Mouse (Mus musculus) brain, adult 2 months (tissue): ENCODE measurements around the gene Lcn8.

ENCODE experiments used
- DNase-seq: peaks from one replicate; pipeline ENCODE4 v3.0.0; 2011; ENCODE audit warnings: low read depth, low spot score

Lcn8 gene

GRCm38 (mm10) chr2:25652902-25653301, at the start of gene Lcn8:
Lcn8 (plus strand) TSS chr2:25653120.
- no peak for DNase-seq

- peak; percentile 94 for DNase-seq
Observed at GRCm38 (mm10) chr2:25607761-25608622, 44.9 kb upstream of the Lcn8 start, which contains the start of gene Rabl6. Rabl6 (minus strand) TSS chr2:25608521.

- no peak for DNase-seq
Observed at GRCm38 (mm10) chr2:25608671-25609070, 44.2 kb upstream of the Lcn8 start.

- no peak for DNase-seq
Observed at GRCm38 (mm10) chr2:25616398-25616797, 36.5 kb upstream of the Lcn8 start.

GRCm38 (mm10) chr2:25617578-25617977, 35.3 kb upstream of the Lcn8 start, which contains the start of gene Ccdc183:
Ccdc183 (minus strand) TSS chr2:25617678.
- DNase-seq: no peak

GRCm38 (mm10) chr2:25620386-25620785, 32.5 kb upstream of the Lcn8 start:
- no peak for DNase-seq

GRCm38 (mm10) chr2:25620852-25621228, 32.1 kb upstream of the Lcn8 start:
- DNase-seq: no peak

GRCm38 (mm10) chr2:25621229-25622200, 31.4 kb upstream of the Lcn8 start, which contains the start of gene Tmem141:
Tmem141 (minus strand) TSS chr2:25622005.
- DNase-seq: peak; percentile 95

- DNase-seq: no peak
Observed at GRCm38 (mm10) chr2:25625986-25626385, 26.9 kb upstream of the Lcn8 start.

GRCm38 (mm10) chr2:25627811-25628210, 25.1 kb upstream of the Lcn8 start, which contains the start of gene Fcna:
Fcna (minus strand) TSS chr2:25628030.
- DNase-seq: no peak

- no peak for DNase-seq
Observed at GRCm38 (mm10) chr2:25628738-25629137, 24.2 kb upstream of the Lcn8 start.

GRCm38 (mm10) chr2:25633616-25634015, 19.3 kb upstream of the Lcn8 start:
- no peak for DNase-seq

GRCm38 (mm10) chr2:25634046-25634445, 18.9 kb upstream of the Lcn8 start:
- peak; percentile 27 for DNase-seq

- DNase-seq: peak; percentile 31
Observed at GRCm38 (mm10) chr2:25639890-25640289, 13.0 kb upstream of the Lcn8 start.

- no peak for DNase-seq
Observed at GRCm38 (mm10) chr2:25654502-25654901, 1.6 kb downstream of the Lcn8 start.

GRCm38 (mm10) chr2:25656691-25657090, 3.8 kb downstream of the Lcn8 start:
- peak; percentile 17 for DNase-seq

- peak; percentile 32 for DNase-seq
Observed at GRCm38 (mm10) chr2:25657246-25657645, 4.3 kb downstream of the Lcn8 start.

- DNase-seq: no peak
Observed at GRCm38 (mm10) chr2:25657652-25658051, 4.7 kb downstream of the Lcn8 start, which contains the start of gene Lcn5. Lcn5 (plus strand) TSS chr2:25657952.

- no peak for DNase-seq
Observed at GRCm38 (mm10) chr2:25660279-25660678, 7.4 kb downstream of the Lcn8 start.

- DNase-seq: no peak
Observed at GRCm38 (mm10) chr2:25661245-25661970, 8.5 kb downstream of the Lcn8 start.

GRCm38 (mm10) chr2:25663511-25663910, 10.6 kb downstream of the Lcn8 start:
- DNase-seq: peak; percentile 50
